Mouse (Mus musculus) right cerebral cortex, postnatal 36 days (tissue): ENCODE data around the gene Itpr1.

ENCODE experiments used
- DNase-seq, 2 experiments: peaks; one replicate each; pipeline ENCODE4 v3.0.0; 2022; ENCODE audit warnings: low spot score in 2 of 2, mixed read lengths in 1 of 2

Itpr1 gene

GRCm38 (mm10) chr6:108213481-108214293 lies 791 bp downstream of the Itpr1 start:
- DNase-seq, result no peak

GRCm38 (mm10) chr6:108214294-108214925 lies 1.5 kb downstream of the Itpr1 start:
- no peak for DNase-seq

GRCm38 (mm10) chr6:108216091-108216490 lies 3.2 kb downstream of the Itpr1 start:
- no peak for DNase-seq

DNA sequence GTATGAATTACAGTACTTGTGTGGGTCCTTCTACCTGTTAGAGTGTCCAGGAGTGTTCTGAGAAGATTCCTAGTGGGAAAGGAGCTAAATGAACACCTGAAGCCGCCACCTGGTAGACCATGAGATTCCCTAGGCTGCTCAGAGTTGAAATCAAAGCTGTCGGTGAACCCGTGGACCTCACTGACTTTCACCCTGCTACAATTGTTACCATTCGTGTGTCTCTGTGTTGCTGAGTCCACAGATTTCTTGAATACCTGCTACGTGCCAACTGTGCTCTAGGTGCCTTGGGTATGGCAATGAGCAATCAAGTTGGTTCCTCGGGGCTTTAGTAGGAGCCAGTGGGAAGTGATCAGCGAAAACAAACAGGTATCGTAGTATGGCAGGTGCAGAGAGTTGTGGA lies 3.9 kb downstream of the Itpr1 start:
- no peak for DNase-seq

DNA sequence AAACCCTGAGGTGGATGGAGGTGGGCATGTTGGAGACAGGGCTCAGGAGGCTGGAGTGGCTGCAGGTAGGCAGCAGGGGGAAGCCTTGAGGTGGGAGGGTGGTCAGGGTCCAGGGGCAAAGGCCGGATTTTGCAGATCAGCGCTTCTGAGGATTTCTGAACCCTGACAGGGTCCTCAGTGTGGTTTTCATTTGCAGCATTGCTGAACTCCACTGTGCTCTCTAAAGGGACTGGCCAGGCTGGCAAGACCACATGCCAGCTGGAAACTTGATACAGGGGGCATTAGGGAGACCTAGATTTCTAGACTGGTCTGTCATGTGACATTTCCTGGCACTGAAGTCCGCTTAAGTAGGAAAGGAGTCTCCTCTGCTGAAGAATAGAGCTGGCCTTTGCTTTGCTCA lies 5.1 kb downstream of the Itpr1 start:
- DNase-seq, result no peak

GRCm38 (mm10) chr6:108222435-108222834 lies 9.5 kb downstream of the Itpr1 start:
- DNase-seq, result no peak

- no peak for DNase-seq
These were observed 10.0 kb downstream of the Itpr1 start for GRCm38 (mm10) chr6:108222875-108223274.

GRCm38 (mm10) chr6:108224361-108224760 lies 11.5 kb downstream of the Itpr1 start:
- no peak for DNase-seq

DNA sequence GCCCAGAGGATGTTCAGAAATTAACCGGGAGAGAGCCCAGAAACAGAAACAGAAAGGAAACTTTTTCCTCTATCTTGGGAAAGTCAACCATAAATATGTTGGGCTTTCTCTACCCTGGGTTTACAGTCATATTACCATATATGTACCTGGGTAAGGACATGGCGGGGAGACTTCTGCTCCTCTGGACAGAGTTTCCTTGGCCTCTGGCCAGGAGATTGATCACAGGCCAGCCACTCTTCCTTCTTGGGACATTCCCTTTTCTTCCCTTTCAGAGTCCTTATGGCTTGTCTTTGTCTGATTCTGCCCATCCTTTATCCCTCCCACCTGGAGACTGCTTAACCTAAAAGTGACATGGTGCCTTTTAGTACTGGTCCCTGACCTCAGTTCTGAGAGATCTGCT lies 12.1 kb downstream of the Itpr1 start:
- no peak for DNase-seq

DNA sequence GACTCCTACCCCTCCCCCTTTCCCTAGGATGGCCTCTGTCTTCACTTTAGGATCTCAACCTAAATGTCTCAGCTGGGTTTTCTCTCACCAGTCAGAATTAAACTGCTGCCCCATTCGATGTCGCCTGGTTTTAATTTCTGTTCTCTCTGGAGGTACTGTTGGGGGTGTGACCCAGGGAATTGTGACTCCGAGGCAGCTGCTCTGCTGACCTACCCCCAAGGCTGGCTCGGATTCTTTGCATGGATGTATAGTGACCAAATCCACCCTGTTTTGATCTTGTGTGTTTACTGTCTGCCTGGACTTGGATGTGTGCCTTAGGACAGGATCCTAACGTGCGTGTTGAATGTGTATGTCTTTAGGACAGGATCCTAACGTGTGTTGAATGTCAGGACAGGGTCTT lies 13.3 kb downstream of the Itpr1 start:
- DNase-seq, result no peak

GRCm38 (mm10) chr6:108227461-108227860 lies 14.6 kb downstream of the Itpr1 start:
- no peak for DNase-seq

DNA sequence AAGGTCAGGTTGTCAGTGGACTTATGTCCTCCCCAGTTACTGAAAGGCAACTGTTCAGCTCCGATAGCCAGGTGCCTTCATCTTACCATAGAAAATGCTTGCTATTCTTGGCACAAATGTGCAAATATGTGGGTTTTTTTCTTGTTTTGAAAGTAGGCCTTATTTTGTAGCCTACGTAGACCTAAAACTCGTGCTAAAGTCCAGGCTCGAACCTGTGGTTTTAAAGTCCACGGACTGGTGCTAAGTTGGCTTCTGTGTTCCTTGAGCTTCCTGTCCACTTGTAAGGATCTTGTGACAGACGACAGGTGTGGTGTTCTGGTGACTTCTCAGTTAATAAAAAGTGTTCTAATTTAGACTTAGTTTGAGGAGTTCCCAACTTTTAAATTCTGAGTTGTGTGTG lies 15.2 kb downstream of the Itpr1 start:
- no peak for DNase-seq

DNA sequence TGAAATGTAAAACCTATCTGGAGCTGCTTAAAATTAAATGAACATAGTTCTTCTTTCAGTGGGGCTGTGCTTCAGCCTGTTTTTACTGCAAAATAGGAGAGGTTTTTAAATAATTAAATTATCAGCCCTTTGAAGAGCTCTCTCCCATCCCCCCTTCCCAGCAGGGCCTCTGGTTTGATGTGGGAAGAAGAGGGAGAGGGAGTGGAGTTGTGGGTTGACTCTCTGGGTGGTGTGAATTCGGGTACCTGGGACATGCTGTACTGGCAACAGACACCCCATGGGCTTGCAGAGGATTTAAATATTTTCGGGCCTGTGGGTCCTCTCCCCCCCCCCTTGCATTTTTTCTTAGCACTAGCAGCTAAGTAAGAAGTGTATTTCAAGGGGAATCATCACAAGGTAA lies 15.7 kb downstream of the Itpr1 start:
- no peak for DNase-seq

- DNase-seq, result no peak
These were observed 17.7 kb downstream of the Itpr1 start for GRCm38 (mm10) chr6:108230608-108231007.

DNA sequence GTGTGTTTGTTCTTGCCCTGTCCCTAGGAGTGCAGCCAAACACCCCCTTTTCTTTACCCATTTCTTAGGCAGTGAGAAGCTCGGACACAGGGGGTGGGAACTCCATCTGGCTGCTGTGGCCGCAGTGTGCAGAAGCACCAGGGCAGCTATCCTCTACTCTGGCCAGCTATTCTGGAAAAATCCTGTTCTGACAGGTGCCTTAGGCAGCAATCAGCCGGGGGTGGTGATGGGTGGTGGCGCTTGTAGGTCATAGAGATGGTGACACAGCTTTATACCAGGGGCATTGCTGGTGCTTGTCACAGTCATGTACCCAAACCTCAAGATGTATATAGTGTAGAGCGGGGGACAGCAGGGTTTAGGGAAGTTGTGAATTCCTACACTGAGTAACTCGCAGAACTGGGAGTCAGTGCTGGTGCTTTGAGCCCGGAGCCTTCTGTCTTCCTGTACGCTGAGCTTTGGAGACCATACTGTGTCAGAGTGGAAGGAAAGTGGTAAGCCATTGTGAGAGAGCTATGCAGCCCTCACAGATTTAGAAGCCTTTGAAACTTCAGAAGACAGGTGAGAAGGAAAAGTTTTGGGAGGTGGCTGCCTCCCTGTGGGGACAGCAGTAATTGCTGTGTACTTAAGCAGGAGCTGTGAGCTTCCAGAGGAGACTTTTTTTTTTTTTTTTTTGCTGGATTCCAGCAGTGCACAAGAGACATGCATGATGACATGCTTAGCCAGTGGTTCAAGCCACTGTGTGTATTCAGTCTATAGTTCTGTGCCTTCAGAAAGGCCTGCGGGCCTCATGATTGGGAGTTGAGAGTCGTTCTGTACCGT lies 19.2 kb downstream of the Itpr1 start:
- no peak for DNase-seq

- no peak for DNase-seq
These were observed 20.2 kb downstream of the Itpr1 start for GRCm38 (mm10) chr6:108233070-108233469.

DNA sequence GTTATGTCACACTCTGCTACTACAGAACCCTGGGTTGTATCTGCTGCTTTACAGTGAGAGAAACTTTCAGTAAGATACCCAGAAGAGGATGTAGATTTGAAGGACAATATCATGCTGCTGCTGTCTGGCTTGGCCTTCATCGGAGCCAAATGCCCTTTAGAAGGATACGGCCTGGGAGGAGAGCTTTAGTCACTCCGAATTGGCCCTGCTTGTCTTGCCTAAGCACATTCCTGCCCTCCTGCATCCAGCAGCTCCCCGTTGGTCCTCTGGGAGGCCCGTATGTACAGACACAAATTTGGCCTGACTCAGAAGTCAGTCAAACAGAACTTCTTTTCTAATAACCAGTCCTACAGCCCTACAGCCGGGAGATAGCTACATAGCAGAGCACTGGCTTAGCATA lies 21.6 kb downstream of the Itpr1 start:
- DNase-seq, result no peak

GRCm38 (mm10) chr6:108235680-108236123 lies 22.8 kb downstream of the Itpr1 start:
- no peak for DNase-seq

DNA sequence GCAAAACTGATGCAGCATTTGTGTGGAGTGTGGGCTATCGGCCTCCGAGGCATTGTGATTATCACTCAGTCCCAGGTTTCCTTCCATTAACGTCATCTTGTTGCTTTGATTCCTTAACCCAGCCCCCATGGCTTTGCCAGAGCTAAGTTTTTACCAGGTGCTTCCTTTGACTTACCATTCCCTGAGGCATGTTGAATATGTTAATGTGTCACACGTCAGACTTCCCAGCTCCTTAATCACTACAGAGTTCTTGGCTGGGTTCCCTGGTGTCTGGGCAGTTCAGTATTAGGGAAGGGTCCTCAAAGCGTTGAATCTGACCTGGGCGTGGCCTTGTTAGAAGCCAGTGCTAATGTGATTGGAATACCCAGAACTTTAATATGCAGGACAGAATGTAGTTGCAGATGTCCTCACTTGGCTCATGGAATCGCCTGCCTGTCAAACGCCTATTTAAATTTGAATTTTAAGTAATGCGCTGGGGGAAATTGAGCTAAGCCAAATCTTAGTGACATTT lies 23.6 kb downstream of the Itpr1 start:
- DNase-seq, result no peak

DNA sequence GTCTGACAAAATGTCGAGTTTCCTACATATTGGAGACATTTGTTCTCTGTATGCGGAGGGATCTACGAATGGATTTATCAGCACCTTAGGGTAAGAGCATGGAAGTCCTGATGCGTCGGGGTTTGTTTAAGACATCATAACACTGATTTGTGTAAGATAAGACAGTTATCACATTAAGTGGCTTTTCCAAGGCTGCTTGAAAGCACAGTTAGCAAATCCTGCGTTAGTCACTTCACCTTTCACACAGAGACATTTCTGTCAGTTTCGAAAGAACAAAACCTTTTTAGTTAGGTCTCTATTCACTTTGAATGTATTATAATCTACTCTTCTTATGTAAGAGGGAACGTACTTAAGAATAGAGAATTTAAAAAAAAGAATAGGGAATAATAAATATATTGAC lies 24.1 kb downstream of the Itpr1 start:
- DNase-seq, result no peak

DNA sequence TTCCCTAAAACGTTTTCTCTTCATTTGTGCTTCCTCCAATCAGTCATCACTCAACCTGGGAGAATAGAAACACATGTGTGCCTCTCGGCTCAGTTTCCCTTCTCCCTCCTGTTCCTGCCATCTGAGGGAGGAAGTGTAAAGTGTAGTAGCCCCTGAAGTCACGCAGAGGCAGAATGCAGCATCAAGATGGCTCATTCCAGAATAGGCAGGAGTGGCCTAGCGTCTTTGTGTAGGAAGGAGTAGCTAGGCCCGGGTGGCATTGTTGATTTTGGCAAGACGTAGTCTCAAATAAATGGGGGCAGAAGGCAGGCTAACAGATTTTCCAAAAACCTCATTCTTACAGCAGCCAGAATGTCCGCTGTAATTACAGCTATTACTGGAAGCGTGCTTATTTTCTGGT lies 24.7 kb downstream of the Itpr1 start:
- DNase-seq, result no peak

DNA sequence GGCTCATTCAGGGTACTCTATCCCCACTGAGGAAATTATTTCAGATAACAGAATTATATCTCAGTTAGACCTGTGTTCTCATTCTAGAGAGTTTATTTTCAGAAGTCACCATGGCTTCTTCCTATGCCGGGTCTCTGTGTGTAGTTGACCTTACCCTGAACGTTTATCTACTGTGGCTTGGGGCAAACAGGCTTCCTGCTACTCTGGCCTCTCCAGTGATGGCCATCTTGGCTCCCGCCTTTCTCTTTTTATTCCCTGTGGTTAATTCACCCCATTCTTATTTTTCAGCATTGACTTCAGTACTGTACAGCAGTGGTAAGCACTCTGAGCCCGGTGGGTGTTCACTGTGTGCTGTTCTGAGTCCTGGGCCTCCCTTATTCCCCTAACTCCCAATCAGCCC lies 25.1 kb downstream of the Itpr1 start:
- no peak for DNase-seq
